Mouse (Mus musculus): ENCODE data around the gene Atp2a1.

- TF ChIP-seq FLI1 (IDR thresholded peaks at IDR 0.05; ENCODE audit: low read length) (no peak), GATA1 (IDR thresholded peaks at IDR 0.05; ENCODE audit: borderline replicate concordance, low read length) (no peak)
Measured at GRCm38 (mm10) chr7:126408686-126409085, 54.2 kb downstream of the Atp2a1 start.

All from megakaryocyte, embryonic 14.5 days (primary cell).